Mouse (Mus musculus) heart, embryonic 16.5 days (tissue): ENCODE measurements at regions not wholly inside any gene's neighbourhood (a gene's known extent, or its start where the extent isn't known, plus 50 kb on each side); places are given as distances from the start of the nearest gene placed in this dataset.

Experiments used
- ATAC-seq: fragments of 200-750 bp; cut with Nextera tagmentation; replicated peaks from 2 replicates; pipeline ENCODE4 v1.8.0; 2017; ENCODE audit warnings: moderate number of reproducible peaks; ENCODE audit not compliant: insufficient read depth, low FRiP score; ENCODE audit errors: extremely low read depth
- H3K27ac ChIP-seq: fragments of 300-500 bp; sonication (generic); 2 replicates; pipeline ENCODE4 v1.5.1; 2014; ENCODE audit warnings: mild to moderate bottlenecking, low read length, control low read depth, moderate library complexity
- H3K27me3 ChIP-seq: fragments of 300-500 bp; sonication (generic); 2 replicates; pipeline ENCODE4 v1.6.1; 2014; ENCODE audit warnings: low read length, mixed read lengths; ENCODE audit not compliant: control insufficient read depth, insufficient read depth
- H3K36me3 ChIP-seq: fragments of 300-500 bp; sonication (generic); 2 replicates; pipeline ENCODE4 v1.6.1; 2014; ENCODE audit not compliant: control insufficient read depth, insufficient read depth
- H3K4me1 ChIP-seq: fragments of 300-500 bp; sonication (generic); 2 replicates; pipeline ENCODE4 v1.6.1; 2014; ENCODE audit warnings: low read length, mixed read lengths; ENCODE audit not compliant: control insufficient read depth, insufficient read depth
- H3K4me2 ChIP-seq: fragments of 300-500 bp; sonication (generic); 2 replicates; pipeline ENCODE4 v1.6.1; 2014; ENCODE audit warnings: low read depth, mild to moderate bottlenecking, control low read depth, low read length
- H3K4me3 ChIP-seq: fragments of 300-500 bp; sonication (generic); 2 replicates; pipeline ENCODE4 v1.5.1; 2014; ENCODE audit warnings: mild to moderate bottlenecking, control low read depth, low read length
- H3K9ac ChIP-seq: fragments of 300-500 bp; sonication (generic); 2 replicates; pipeline ENCODE4 v1.6.1; 2014; ENCODE audit warnings: low read length, control low read depth
- H3K9me3 ChIP-seq: fragments of 300-500 bp; sonication (generic); replicated peaks from 2 replicates; pipeline ENCODE4 v1.6.1; 2016; ENCODE audit warnings: low read length; ENCODE audit not compliant: control insufficient read depth
- WGBS: fragments of 180-500 bp; shearing (Covaris S2); extraction: QIAGEN DNeasy Blood & Tissue Kit; methylation state at CpG from one replicate; pipeline ENCODE4 v1.1.7; 2014; 5-methylcytosine and 5-hydroxymethylcytosine counted together

GRCm38 (mm10) chr2:75356691-75357375 lies 302.2 kb upstream of the Hnrnpa3 start:
- 65% methylated on average over 8 of the region's 8 CpGs for WGBS
- no peak overlapping the region for H3K9ac ChIP-seq
- H3K27ac ChIP-seq, result no peak overlapping the region

GRCm38 (mm10) chr2:75357516-75357915 lies 301.5 kb upstream of the Hnrnpa3 start:
- ATAC-seq, result no peak
- no peak overlapping the region for H3K4me3 ChIP-seq
- H3K9me3 ChIP-seq, result no peaks in the 10 kb centered on the region
- WGBS, result 73% methylated on average over 2 of the region's 2 CpGs
- no peak overlapping the region for H3K4me2 ChIP-seq
- H3K36me3 ChIP-seq, result no peaks in the 10 kb centered on the region
- H3K27me3 ChIP-seq, result no peaks in the 10 kb centered on the region
- H3K4me1 ChIP-seq, result no peaks in the 10 kb centered on the region
- H3K9ac ChIP-seq, result no peak overlapping the region
- no peak overlapping the region for H3K27ac ChIP-seq

More at GRCm38 (mm10) chr2:75356691-75357375, 302.2 kb upstream of the Hnrnpa3 start:
- Histone ChIP-seq H3K36me3 (no peaks in the 10 kb centered on the region), H3K4me3 (no peak overlapping the region), H3K9me3 (no peaks in the 10 kb centered on the region), H3K27me3 (no peaks in the 10 kb centered on the region), H3K4me1 (no peaks in the 10 kb centered on the region), H3K4me2 (no peak overlapping the region)
- no peak for ATAC-seq

GRCm38 (mm10) chr2:75360936-75361335 lies 298.1 kb upstream of the Hnrnpa3 start:
- Histone ChIP-seq H3K9me3 (no peaks in the 10 kb centered on the region), H3K4me3 (no peak overlapping the region), H3K27ac (no peak overlapping the region), H3K9ac (no peak overlapping the region), H3K36me3 (no peaks in the 10 kb centered on the region), H3K27me3 (no peaks in the 10 kb centered on the region), H3K4me1 (no peaks in the 10 kb centered on the region), H3K4me2 (no peak overlapping the region)
- ATAC-seq, result no peak
- 71% methylated on average over 3 of the region's 3 CpGs for WGBS

DNA sequence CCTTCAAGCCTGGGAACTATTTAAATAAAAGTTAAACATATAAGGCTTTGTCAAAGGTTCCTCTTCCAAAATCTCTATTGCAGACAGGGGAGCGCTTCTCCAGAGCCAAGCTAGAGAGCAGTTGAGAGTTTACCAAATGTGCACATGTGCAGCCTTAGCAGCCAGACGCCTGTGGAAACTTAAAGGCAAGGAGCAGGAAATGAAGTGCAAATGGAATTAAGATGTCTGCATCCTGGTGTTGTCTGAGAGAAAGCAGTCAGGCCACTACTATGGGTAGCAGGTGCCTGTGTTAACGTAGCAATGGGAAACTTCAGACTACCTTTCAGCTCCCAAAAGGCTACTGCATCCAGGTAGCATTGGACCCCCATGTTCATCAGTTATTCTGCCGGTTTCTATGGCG lies 282.4 kb upstream of the Hnrnpa3 start:
- no peaks in the 10 kb centered on the region for H3K9me3 ChIP-seq
- no peaks in the 10 kb centered on the region for H3K36me3 ChIP-seq
- no peak overlapping the region for H3K4me3 ChIP-seq
- no peak overlapping the region for H3K9ac ChIP-seq
- H3K4me2 ChIP-seq, result no peak overlapping the region
- no peaks in the 10 kb centered on the region for H3K4me1 ChIP-seq
- no peaks in the 10 kb centered on the region for H3K27me3 ChIP-seq
- WGBS, result 75% methylated on average over 5 of the region's 5 CpGs
- H3K27ac ChIP-seq, result no peak overlapping the region
- no peak for ATAC-seq

GRCm38 (mm10) chr2:75385551-75386263 lies 273.4 kb upstream of the Hnrnpa3 start:
- Histone ChIP-seq H3K27ac (no peak overlapping the region), H3K4me1 (no peaks in the 10 kb centered on the region), H3K27me3 (no peaks in the 10 kb centered on the region), H3K4me3 (no peak overlapping the region), H3K4me2 (no peak overlapping the region), H3K9ac (no peak overlapping the region), H3K36me3 (no peaks in the 10 kb centered on the region), H3K9me3 (no peaks in the 10 kb centered on the region)
- 64% methylated on average over 7 of the region's 7 CpGs for WGBS
- no peak for ATAC-seq

GRCm38 (mm10) chr2:75386636-75387035 lies 272.4 kb upstream of the Hnrnpa3 start:
- H3K27ac ChIP-seq, result no peak overlapping the region
- no peak for ATAC-seq
- no peak overlapping the region for H3K4me2 ChIP-seq
- H3K9ac ChIP-seq, result no peak overlapping the region
- H3K27me3 ChIP-seq, result no peaks in the 10 kb centered on the region
- H3K9me3 ChIP-seq, result no peaks in the 10 kb centered on the region
- H3K4me1 ChIP-seq, result no peaks in the 10 kb centered on the region
- H3K4me3 ChIP-seq, result no peak overlapping the region
- no peaks in the 10 kb centered on the region for H3K36me3 ChIP-seq
- WGBS, result 72% methylated on average over 3 of the region's 3 CpGs

DNA sequence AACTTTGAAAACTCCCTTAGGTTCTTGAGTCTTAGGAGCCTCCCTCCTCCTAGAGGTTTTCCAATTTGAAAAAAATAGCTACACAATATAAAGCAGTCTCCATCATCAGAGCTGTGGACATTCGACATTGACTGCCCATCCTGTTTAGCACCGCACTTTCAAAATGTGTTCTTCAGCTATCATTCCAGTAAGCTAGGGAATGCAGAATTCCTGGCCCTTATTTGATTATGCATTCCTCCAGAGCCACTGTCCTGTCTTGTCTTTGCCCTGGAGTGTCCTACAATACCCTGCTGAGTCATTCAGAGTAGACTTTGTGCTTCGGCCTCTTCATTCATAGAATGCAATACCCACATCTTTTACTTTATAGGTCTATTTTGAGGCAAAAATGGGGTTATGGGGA lies 267.0 kb upstream of the Hnrnpa3 start:
- Histone ChIP-seq H3K4me1 (no peaks in the 10 kb centered on the region), H3K4me2 (no peak overlapping the region), H3K9me3 (no peaks in the 10 kb centered on the region), H3K27me3 (no peaks in the 10 kb centered on the region), H3K36me3 (no peaks in the 10 kb centered on the region), H3K27ac (no peak overlapping the region), H3K9ac (no peak overlapping the region), H3K4me3 (no peak overlapping the region)
- ATAC-seq, result no peak
- 79% methylated on average over 3 of the region's 3 CpGs for WGBS

DNA sequence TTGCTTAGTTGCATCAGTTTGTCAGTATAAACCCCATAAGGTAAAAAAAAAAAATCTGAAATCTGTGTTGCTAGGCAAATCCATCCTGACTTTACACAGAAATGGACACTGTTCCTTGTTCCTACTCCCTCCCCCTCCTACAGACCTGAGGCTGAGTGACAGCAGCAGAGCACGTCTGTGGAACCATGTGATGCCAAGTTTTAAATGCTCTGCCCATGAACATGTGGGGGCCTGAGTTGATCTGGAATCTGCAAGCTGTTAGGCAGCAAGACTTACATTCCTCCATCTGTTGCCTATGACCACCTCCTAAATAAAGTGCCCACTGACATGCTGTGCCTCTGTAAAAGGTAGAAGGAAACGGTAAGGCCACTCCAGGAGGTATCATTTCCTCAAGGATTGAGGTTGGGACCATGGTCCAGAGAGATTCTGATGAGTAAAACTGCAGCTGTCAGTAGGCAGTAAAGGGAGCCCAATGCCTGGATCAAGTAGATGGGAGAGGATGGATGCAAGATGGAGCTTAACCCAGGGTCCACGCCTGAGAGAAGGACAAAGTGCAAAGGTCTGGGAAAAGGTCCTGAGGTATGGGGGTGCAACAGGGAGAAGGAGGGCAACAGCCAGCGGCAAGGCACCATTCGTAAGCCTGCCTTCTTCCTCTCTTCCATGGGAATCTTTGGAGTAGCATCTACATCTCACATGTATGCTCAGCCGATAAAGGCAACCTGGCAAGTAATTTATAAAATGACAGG lies 264.0 kb upstream of the Hnrnpa3 start:
- Histone ChIP-seq H3K27ac (no peak overlapping the region), H3K36me3 (no peaks in the 10 kb centered on the region)
- WGBS, result 76% methylated on average over 6 of the region's 6 CpGs

DNA sequence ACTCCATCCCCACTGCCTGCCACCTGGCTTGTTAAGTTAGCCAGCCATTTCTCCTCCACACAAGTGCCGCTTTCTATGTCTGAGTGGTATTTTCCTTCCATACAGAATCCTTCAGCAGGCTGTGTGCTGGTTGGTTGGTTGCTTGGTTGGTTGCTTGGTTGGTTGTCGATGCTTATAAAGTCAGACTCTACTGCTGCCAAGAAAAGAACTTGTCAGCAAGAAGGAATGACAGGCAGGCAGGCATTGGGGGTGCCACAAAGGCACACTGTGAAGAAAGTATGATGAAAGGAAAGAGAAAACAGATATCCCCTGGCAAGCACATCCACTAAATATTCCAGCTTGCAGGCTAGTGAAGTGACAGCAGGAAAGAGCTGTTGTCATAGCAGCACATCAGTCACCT lies 263.0 kb upstream of the Hnrnpa3 start:
- no peaks in the 10 kb centered on the region for H3K27me3 ChIP-seq
- H3K9me3 ChIP-seq, result no peaks in the 10 kb centered on the region
- no peak overlapping the region for H3K4me3 ChIP-seq
- WGBS, result 51% methylated on average over 2 of the region's 2 CpGs
- no peak overlapping the region for H3K9ac ChIP-seq
- no peaks in the 10 kb centered on the region for H3K36me3 ChIP-seq
- no peak overlapping the region for H3K4me2 ChIP-seq
- ATAC-seq, result no peak
- H3K27ac ChIP-seq, result no peak overlapping the region
- H3K4me1 ChIP-seq, result no peaks in the 10 kb centered on the region

More for the DNA sequence above, 264.0 kb upstream of the Hnrnpa3 start:
- H3K9ac ChIP-seq, result no peak overlapping the region
- H3K4me3 ChIP-seq, result no peak overlapping the region
- H3K9me3 ChIP-seq, result no peaks in the 10 kb centered on the region
- ATAC-seq, result no peak
- no peaks in the 10 kb centered on the region for H3K27me3 ChIP-seq
- no peak overlapping the region for H3K4me2 ChIP-seq
- no peaks in the 10 kb centered on the region for H3K4me1 ChIP-seq
